Mouse (Mus musculus): ENCODE results near the gene A930033H14Rik. TPM values are rescaled to one million over a fixed set of nuclear protein-coding genes. Genes with fewer than 3 reads are reported as not detected.

Gene A930033H14Rik
- polyA plus RNA-seq, 1 experiment from 2014 or later: 1.4 TPM

- ATAC-seq (replicated peaks; ENCODE audit: extremely low read depth, insufficient read depth, low FRiP score): peak; percentile 80
- peak overlapping the region; percentile 18; the same call in 1 of the 2 replicates for H3K4me2 ChIP-seq (ENCODE audit: low read depth, low read length)
- 16% methylated on average over 5 of the region's 5 CpGs for WGBS
- H3K9me3 ChIP-seq (replicated peaks; ENCODE audit: control insufficient read depth, low read length): no peaks in the 10 kb centered on the region
- peaks cover 27% of the 10 kb centered on the region for H3K4me1 ChIP-seq (ENCODE audit: control insufficient read depth, insufficient read depth, low read length)
- no peak overlapping the region for H3K4me3 ChIP-seq (ENCODE audit: low read length)
- no peaks in the 10 kb centered on the region for H3K27me3 ChIP-seq (ENCODE audit: control insufficient read depth, insufficient read depth, low read length)
- peak overlapping the region; percentile 91 for H3K27ac ChIP-seq (ENCODE audit: low read length)
- peak overlapping the region; percentile 15; the same call in 1 of the 2 replicates for H3K9ac ChIP-seq (ENCODE audit: low read length)
- H3K36me3 ChIP-seq (ENCODE audit: control insufficient read depth, insufficient read depth): peaks cover 15% of the 10 kb centered on the region; the same call in 1 of the 2 replicates
These were observed 40.3 kb upstream of the A930033H14Rik start for GRCm38 (mm10) chr10:69253075-69253685.

GRCm38 (mm10) chr10:69252112-69253074 is 39.5 kb upstream of the A930033H14Rik start:
- peak overlapping the region; percentile 91 for H3K27ac ChIP-seq (ENCODE audit: low read length)
- peaks cover 27% of the 10 kb centered on the region for H3K4me1 ChIP-seq (ENCODE audit: control insufficient read depth, insufficient read depth, low read length)
- 71% methylated on average over 17 of the region's 17 CpGs for WGBS
- H3K9me3 ChIP-seq (replicated peaks; ENCODE audit: control insufficient read depth, low read length): no peaks in the 10 kb centered on the region
- H3K27me3 ChIP-seq (ENCODE audit: control insufficient read depth, insufficient read depth, low read length): no peaks in the 10 kb centered on the region
- H3K36me3 ChIP-seq (ENCODE audit: control insufficient read depth, insufficient read depth): peaks cover 13% of the 10 kb centered on the region; the same call in 1 of the 2 replicates
- no peak overlapping the region for H3K4me3 ChIP-seq (ENCODE audit: low read length)
- no peak overlapping the region for H3K4me2 ChIP-seq (ENCODE audit: low read depth, low read length)
- ATAC-seq (replicated peaks; ENCODE audit: extremely low read depth, insufficient read depth, low FRiP score): no peak
- 0 out of 2 replicates have a peak overlapping the region, but pooled peaks have one; percentile 5 for H3K9ac ChIP-seq (ENCODE audit: low read length)

GRCm38 (mm10) chr10:69251254-69251653 is 38.4 kb upstream of the A930033H14Rik start:
- no peak for ATAC-seq (replicated peaks; ENCODE audit: extremely low read depth, insufficient read depth, low FRiP score)
- Histone ChIP-seq H3K4me2 (ENCODE audit: low read depth, low read length) (no peak overlapping the region), H3K36me3 (ENCODE audit: control insufficient read depth, insufficient read depth) (peaks cover 13% of the 10 kb centered on the region; the same call in 1 of the 2 replicates), H3K27ac (ENCODE audit: low read length) (no peak overlapping the region), H3K4me3 (ENCODE audit: low read length) (no peak overlapping the region), H3K27me3 (ENCODE audit: control insufficient read depth, insufficient read depth, low read length) (no peaks in the 10 kb centered on the region), H3K9me3 (replicated peaks; ENCODE audit: control insufficient read depth, low read length) (no peaks in the 10 kb centered on the region), H3K9ac (ENCODE audit: low read length) (no peak overlapping the region), H3K4me1 (ENCODE audit: control insufficient read depth, insufficient read depth, low read length) (peaks cover 27% of the 10 kb centered on the region)
- 85% methylated on average over 6 of the region's 6 CpGs for WGBS

- H3K27ac ChIP-seq (ENCODE audit: low read length): no peak overlapping the region
- WGBS: 85% methylated on average over 29 of the region's 29 CpGs
These were observed 35.6 kb upstream of the A930033H14Rik start for GRCm38 (mm10) chr10:69248261-69249160.

GRCm38 (mm10) chr10:69247311-69248033 is 34.6 kb upstream of the A930033H14Rik start:
- Histone ChIP-seq H3K9me3 (replicated peaks; ENCODE audit: control insufficient read depth, low read length) (no peaks in the 10 kb centered on the region), H3K4me2 (ENCODE audit: low read depth, low read length) (no peak overlapping the region), H3K4me3 (ENCODE audit: low read length) (no peak overlapping the region), H3K27ac (ENCODE audit: low read length) (no peak overlapping the region), H3K27me3 (ENCODE audit: control insufficient read depth, insufficient read depth, low read length) (no peaks in the 10 kb centered on the region), H3K36me3 (ENCODE audit: control insufficient read depth, insufficient read depth) (peaks cover 13% of the 10 kb centered on the region; the same call in 1 of the 2 replicates), H3K4me1 (ENCODE audit: control insufficient read depth, insufficient read depth, low read length) (peaks cover 4% of the 10 kb centered on the region), H3K9ac (ENCODE audit: low read length) (no peak overlapping the region)
- WGBS: 90% methylated on average over 7 of the region's 7 CpGs
- no peak for ATAC-seq (replicated peaks; ENCODE audit: extremely low read depth, insufficient read depth, low FRiP score)

More at GRCm38 (mm10) chr10:69248261-69249160, 35.6 kb upstream of the A930033H14Rik start:
- Histone ChIP-seq H3K27me3 (ENCODE audit: control insufficient read depth, insufficient read depth, low read length) (no peaks in the 10 kb centered on the region), H3K4me1 (ENCODE audit: control insufficient read depth, insufficient read depth, low read length) (peaks cover 15% of the 10 kb centered on the region), H3K4me3 (ENCODE audit: low read length) (no peak overlapping the region), H3K9me3 (replicated peaks; ENCODE audit: control insufficient read depth, low read length) (no peaks in the 10 kb centered on the region), H3K9ac (ENCODE audit: low read length) (no peak overlapping the region), H3K4me2 (ENCODE audit: low read depth, low read length) (no peak overlapping the region), H3K36me3 (ENCODE audit: control insufficient read depth, insufficient read depth) (peaks cover 13% of the 10 kb centered on the region; the same call in 1 of the 2 replicates)
- ATAC-seq (replicated peaks; ENCODE audit: extremely low read depth, insufficient read depth, low FRiP score): no peak

GRCm38 (mm10) chr10:69246762-69247161 is 33.9 kb upstream of the A930033H14Rik start:
- H3K36me3 ChIP-seq (ENCODE audit: control insufficient read depth, insufficient read depth): peaks cover 15% of the 10 kb centered on the region; the same call in 1 of the 2 replicates
- no peak for ATAC-seq (replicated peaks; ENCODE audit: extremely low read depth, insufficient read depth, low FRiP score)
- H3K9ac ChIP-seq (ENCODE audit: low read length): no peak overlapping the region
- no peaks in the 10 kb centered on the region for H3K27me3 ChIP-seq (ENCODE audit: control insufficient read depth, insufficient read depth, low read length)
- no peak overlapping the region for H3K4me2 ChIP-seq (ENCODE audit: low read depth, low read length)
- H3K4me3 ChIP-seq (ENCODE audit: low read length): no peak overlapping the region
- H3K4me1 ChIP-seq (ENCODE audit: control insufficient read depth, insufficient read depth, low read length): no peaks in the 10 kb centered on the region; the same call in none of the 2 replicates
- H3K9me3 ChIP-seq (replicated peaks; ENCODE audit: control insufficient read depth, low read length): peaks cover 3% of the 10 kb centered on the region; the same call in 1 of the 2 replicates
- WGBS: 57% methylated on average over 3 of the region's 3 CpGs
- no peak overlapping the region for H3K27ac ChIP-seq (ENCODE audit: low read length)

DNA sequence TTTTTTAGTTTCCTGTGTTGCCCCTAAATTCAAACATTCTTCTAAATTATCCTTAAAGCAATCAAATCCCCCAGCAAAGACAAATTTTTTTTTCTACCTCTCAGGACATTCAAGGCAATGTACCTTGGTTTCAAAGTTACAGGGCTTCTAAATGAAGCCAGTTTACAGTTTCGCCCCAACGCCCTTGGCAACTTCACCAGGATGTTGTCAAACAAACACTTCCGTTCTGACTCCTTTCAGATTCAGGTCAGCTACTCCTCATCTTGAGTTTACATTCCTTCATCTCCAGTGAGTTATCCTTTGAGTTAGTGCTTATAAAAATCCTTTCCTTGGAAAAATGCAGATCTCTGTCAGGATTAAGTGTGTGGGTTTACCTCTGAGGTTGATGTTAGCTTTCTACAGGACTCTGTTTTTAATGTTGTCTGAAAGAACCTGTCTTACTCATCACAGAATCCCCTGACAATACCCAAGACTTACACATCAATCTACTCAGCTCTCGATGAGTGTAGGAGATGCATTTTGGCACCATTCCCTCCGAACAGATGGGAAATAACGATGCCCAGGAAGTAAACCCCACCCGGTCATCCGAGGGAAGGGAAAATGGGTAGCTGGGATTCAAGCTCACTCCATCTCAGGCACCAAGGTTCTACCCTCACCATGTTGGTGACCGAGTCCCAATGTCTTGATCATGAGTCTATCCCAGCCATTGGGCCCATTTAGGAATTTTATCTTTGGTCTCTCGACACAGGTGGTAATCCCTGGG is 33.2 kb upstream of the A930033H14Rik start:
- H3K4me2 ChIP-seq (ENCODE audit: low read depth, low read length): no peak overlapping the region
- H3K4me3 ChIP-seq (ENCODE audit: low read length): no peak overlapping the region
- H3K27ac ChIP-seq (ENCODE audit: low read length): no peak overlapping the region
- H3K4me1 ChIP-seq (ENCODE audit: control insufficient read depth, insufficient read depth, low read length): no peaks in the 10 kb centered on the region; the same call in none of the 2 replicates
- peaks cover 15% of the 10 kb centered on the region; the same call in 1 of the 2 replicates for H3K36me3 ChIP-seq (ENCODE audit: control insufficient read depth, insufficient read depth)
- ATAC-seq (replicated peaks; ENCODE audit: extremely low read depth, insufficient read depth, low FRiP score): no peak
- WGBS: 79% methylated on average over 10 of the region's 10 CpGs
- H3K27me3 ChIP-seq (ENCODE audit: control insufficient read depth, insufficient read depth, low read length): no peaks in the 10 kb centered on the region
- H3K9ac ChIP-seq (ENCODE audit: low read length): no peak overlapping the region
- peaks cover 3% of the 10 kb centered on the region; the same call in 1 of the 2 replicates for H3K9me3 ChIP-seq (replicated peaks; ENCODE audit: control insufficient read depth, low read length)
